Mouse (Mus musculus) lung, postnatal 0 days (tissue): ENCODE results near the gene Ankdd1b. TPM values are rescaled to one million over a fixed set of nuclear protein-coding genes. Genes with fewer than 3 reads are reported as not detected.
A peak's percentile ranks its signal among the peaks of the same experiment; 100 is the strongest.

Experiments
- ATAC-seq: fragments of 200-750 bp; cut with Nextera tagmentation; 2 replicates; pipeline ENCODE4 v1.8.0; 2017; ENCODE audit warnings: moderate library complexity
- DNase-seq: peaks from one replicate; pipeline ENCODE4 v3.0.0-alpha.2; 2016; ENCODE audit warnings: low spot score
- H3K27ac ChIP-seq: fragments of 300-500 bp; sonication (generic); 2 replicates; pipeline ENCODE4 v1.5.1; 2014; ENCODE audit warnings: antibody characterized with exemption, mild to moderate bottlenecking, low read length, mixed read lengths
- H3K27me3 ChIP-seq: fragments of 300-500 bp; sonication (generic); replicated peaks from 2 replicates; pipeline ENCODE4 v1.6.1; 2014; ENCODE audit warnings: low read length, mixed read lengths; ENCODE audit not compliant: insufficient read depth
- H3K36me3 ChIP-seq: fragments of 300-500 bp; sonication (generic); 2 replicates; pipeline ENCODE4 v1.6.1; 2014; ENCODE audit warnings: low read length, mixed read lengths; ENCODE audit not compliant: insufficient read depth
- H3K4me1 ChIP-seq: fragments of 300-500 bp; sonication (generic); 2 replicates; pipeline ENCODE4 v1.6.1; 2014; ENCODE audit warnings: antibody characterized with exemption, low read depth, low read length, mixed read lengths; ENCODE audit not compliant: insufficient read depth
- H3K4me2 ChIP-seq: fragments of 300-500 bp; sonication (generic); replicated peaks from 2 replicates; pipeline ENCODE4 v1.6.1; 2014; ENCODE audit warnings: low read depth, mild to moderate bottlenecking, low read length, moderate library complexity, mixed read lengths
- H3K4me3 ChIP-seq: fragments of 300-500 bp; sonication (generic); 2 replicates; pipeline ENCODE4 v1.5.1; 2014; ENCODE audit warnings: low read depth, low read length
- H3K9ac ChIP-seq: fragments of 300-500 bp; sonication (generic); replicated peaks from 2 replicates; pipeline ENCODE4 v1.6.1; 2014; ENCODE audit warnings: low read depth, mild to moderate bottlenecking
- H3K9me3 ChIP-seq: fragments of 300-500 bp; sonication (generic); 2 replicates; pipeline ENCODE4 v1.6.1; 2016; ENCODE audit warnings: low read length, mixed read lengths
- CTCF ChIP-seq: IDR thresholded peaks from 2 replicates; pipeline ENCODE4 v1.5.1; 2016; ENCODE audit warnings: antibody characterized with exemption, mild to moderate bottlenecking
- EP300 ChIP-seq: IDR thresholded peaks from 2 replicates; pipeline ENCODE4 v1.6.1; 2016; ENCODE audit warnings: antibody characterized with exemption, mild to moderate bottlenecking, control low read depth
- WGBS: fragments of 180-500 bp; shearing (Covaris S2); extraction: QIAGEN DNeasy Blood & Tissue Kit; methylation state at CpG from one replicate; pipeline ENCODE4 v1.1.7; 2014; 5-methylcytosine and 5-hydroxymethylcytosine counted together
- polyA plus RNA-seq: library from polyadenylated mRNA; unstranded; fragments of >200 nt; fragmentation: Nextera tagmentation; extraction: Ambion mirVana; gene quantifications from 2 replicates; pipeline ENCODE4 v1.2.1, GENCODE M21; 2015

Gene Ankdd1b
- polyA plus RNA-seq, 1 experiment from 2014 or later, result 0.24 TPM

GRCm38 (mm10) chr13:96487968-96488367, 17.0 kb upstream of the Ankdd1b start:
- ATAC-seq (no peak), DNase-seq (no peak)
- Histone ChIP-seq H3K4me2 (no peak overlapping the region), H3K27me3 (no peaks in the 10 kb centered on the region), H3K36me3 (peaks cover 13% of the 10 kb centered on the region; the same call in 1 of the 2 replicates), H3K9ac (no peak overlapping the region), H3K9me3 (no peaks in the 10 kb centered on the region), H3K27ac (no peak overlapping the region), H3K4me3 (no peak overlapping the region), H3K4me1 (no peaks in the 10 kb centered on the region)
- TF ChIP-seq EP300 (no peak), CTCF (no peak)
- WGBS, result 91% methylated on average over 6 of the region's 6 CpGs

DNA sequence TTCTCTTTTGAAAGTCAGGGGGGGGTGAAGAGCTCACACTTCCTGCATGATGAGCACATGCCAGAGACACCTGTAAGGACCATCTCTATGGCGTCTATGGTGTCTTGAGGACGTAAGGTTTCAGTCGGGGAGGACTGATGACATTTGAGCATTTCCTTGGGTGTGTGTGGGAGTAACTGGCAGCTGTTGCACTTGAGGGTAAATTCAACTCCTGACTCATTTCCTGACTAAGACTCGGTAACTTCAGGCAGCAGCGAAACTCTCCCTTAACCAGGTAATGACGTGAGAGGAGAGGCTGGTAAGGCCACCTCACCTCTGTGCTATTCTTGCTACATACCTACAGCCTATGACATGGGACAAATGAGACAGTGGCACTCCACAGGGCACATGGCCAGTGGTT, 16.2 kb upstream of the Ankdd1b start:
- Histone ChIP-seq H3K27ac (no peak overlapping the region), H3K4me2 (no peak overlapping the region), H3K9me3 (no peaks in the 10 kb centered on the region), H3K9ac (no peak overlapping the region), H3K36me3 (peaks cover 13% of the 10 kb centered on the region; the same call in 1 of the 2 replicates), H3K27me3 (no peaks in the 10 kb centered on the region), H3K4me1 (no peaks in the 10 kb centered on the region), H3K4me3 (no peak overlapping the region)
- ATAC-seq (no peak), DNase-seq (no peak)
- TF ChIP-seq EP300 (no peak), CTCF (no peak)
- WGBS, result 83% methylated on average over 6 of the region's 6 CpGs

DNA sequence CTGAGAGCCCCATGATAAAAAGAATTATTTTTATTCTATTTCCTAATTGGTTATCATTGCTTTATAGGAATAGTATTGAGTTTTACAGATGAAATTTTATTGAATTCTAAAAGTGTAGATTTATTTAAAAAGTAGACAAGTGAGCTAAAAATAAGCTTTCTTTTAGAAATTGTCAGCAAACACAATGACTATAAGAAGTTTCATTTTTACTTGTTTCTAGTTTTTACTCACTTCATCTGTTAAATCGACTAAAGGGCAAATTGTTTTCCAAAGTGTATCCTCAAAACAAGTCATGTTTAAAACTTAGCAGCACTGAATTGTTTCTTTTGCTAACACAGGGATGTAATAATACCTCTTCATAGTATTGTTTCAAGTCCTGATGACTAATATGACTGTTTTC, 8.0 kb upstream of the Ankdd1b start:
- H3K4me1 ChIP-seq, result no peaks in the 10 kb centered on the region
- H3K36me3 ChIP-seq, result 0 out of 2 replicates have a peak, but pooled peaks cover 3% of the 10 kb centered on the region
- WGBS, result 98% methylated on average over 1 of the region's 1 CpGs
- no peak for ATAC-seq
- H3K27ac ChIP-seq, result no peak overlapping the region
- H3K27me3 ChIP-seq, result no peaks in the 10 kb centered on the region
- no peak overlapping the region for H3K4me3 ChIP-seq
- H3K4me2 ChIP-seq, result no peak overlapping the region
- TF ChIP-seq CTCF (no peak), EP300 (no peak)
- no peaks in the 10 kb centered on the region for H3K9me3 ChIP-seq
- no peak overlapping the region for H3K9ac ChIP-seq
- no peak for DNase-seq

GRCm38 (mm10) chr13:96477226-96477625, 6.2 kb upstream of the Ankdd1b start:
- WGBS, result 73% methylated on average over 4 of the region's 4 CpGs
- Histone ChIP-seq H3K4me1 (no peaks in the 10 kb centered on the region), H3K4me3 (no peak overlapping the region), H3K4me2 (no peak overlapping the region), H3K9ac (no peak overlapping the region), H3K9me3 (no peaks in the 10 kb centered on the region), H3K27ac (no peak overlapping the region), H3K36me3 (no peaks in the 10 kb centered on the region), H3K27me3 (no peaks in the 10 kb centered on the region)
- DNase-seq (no peak), ATAC-seq (no peak)
- TF ChIP-seq EP300 (no peak), CTCF (no peak)

- no peak overlapping the region for H3K4me3 ChIP-seq
- no peaks in the 10 kb centered on the region for H3K9me3 ChIP-seq
- no peak overlapping the region for H3K4me2 ChIP-seq
- no peaks in the 10 kb centered on the region for H3K36me3 ChIP-seq
- ATAC-seq, result peak; percentile 60
- 40% methylated on average over 6 of the region's 6 CpGs for WGBS
- DNase-seq, result peak; percentile 14
- no peaks in the 10 kb centered on the region for H3K4me1 ChIP-seq
- peak overlapping the region; percentile 55 for H3K27ac ChIP-seq
- H3K9ac ChIP-seq, result no peak overlapping the region
- no peak for TF ChIP-seq CTCF
- 0 out of 2 replicates have a peak, but pooled peaks have one; percentile 31 for TF ChIP-seq EP300
- H3K27me3 ChIP-seq, result no peaks in the 10 kb centered on the region
Measured at GRCm38 (mm10) chr13:96470556-96470955, 442 bp downstream of the Ankdd1b start.

DNA sequence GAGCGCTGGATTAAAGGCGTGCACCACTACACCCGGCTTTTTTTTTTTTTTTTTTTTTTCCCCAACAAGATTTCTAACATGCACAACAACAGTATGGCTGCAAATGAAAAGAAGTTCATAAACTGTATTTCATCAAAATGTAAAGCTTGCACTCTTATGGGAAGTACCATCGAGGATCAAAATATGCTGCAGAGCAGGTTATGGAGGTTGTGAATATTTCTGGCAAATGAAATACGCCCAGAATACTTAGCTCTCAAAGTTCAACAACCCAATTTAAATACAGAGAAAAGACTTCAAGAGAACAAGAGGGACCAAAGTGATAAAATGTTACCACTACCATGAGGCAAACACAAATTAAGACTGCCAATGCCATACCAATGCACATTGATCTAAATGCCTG, 2.3 kb downstream of the Ankdd1b start:
- Histone ChIP-seq H3K36me3 (no peaks in the 10 kb centered on the region), H3K4me3 (no peak overlapping the region), H3K9ac (no peak overlapping the region), H3K9me3 (no peaks in the 10 kb centered on the region), H3K4me1 (no peaks in the 10 kb centered on the region), H3K27ac (peak overlapping the region; percentile 43), H3K27me3 (no peaks in the 10 kb centered on the region), H3K4me2 (no peak overlapping the region)
- ATAC-seq (peak; percentile 84), DNase-seq (peak; percentile 80)
- WGBS, result 72% methylated on average over 5 of the region's 5 CpGs
- TF ChIP-seq CTCF (no peak), EP300 (peak; percentile 95)

DNA sequence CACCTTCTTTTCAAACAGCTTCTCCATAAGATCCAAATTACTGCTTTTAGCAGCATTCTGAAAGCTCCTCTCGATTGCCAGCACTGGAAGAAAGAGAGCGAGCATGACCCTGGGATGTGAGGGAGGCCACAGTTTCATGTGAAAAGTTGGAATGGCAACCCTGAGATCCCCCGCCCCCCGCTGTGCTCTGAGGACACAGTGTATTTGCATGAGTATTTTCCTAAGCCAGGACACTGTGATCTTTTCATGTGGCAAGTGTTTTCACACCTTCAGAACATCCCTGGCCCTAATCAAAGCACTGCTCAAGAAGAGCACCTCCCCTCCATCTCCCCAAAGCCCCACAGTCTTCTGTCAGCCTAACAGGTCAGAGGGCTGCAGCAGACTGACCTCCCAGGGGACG, 5.7 kb downstream of the Ankdd1b start:
- Histone ChIP-seq H3K36me3 (no peaks in the 10 kb centered on the region), H3K27ac (no peak overlapping the region), H3K4me1 (no peaks in the 10 kb centered on the region), H3K27me3 (no peaks in the 10 kb centered on the region), H3K4me3 (no peak overlapping the region), H3K9me3 (no peaks in the 10 kb centered on the region), H3K9ac (no peak overlapping the region), H3K4me2 (no peak overlapping the region)
- WGBS, result 67% methylated on average over 5 of the region's 5 CpGs
- ATAC-seq, result no peak
- no peak for DNase-seq
- TF ChIP-seq CTCF, result no peak
- no peak for TF ChIP-seq EP300
